Comparison of ENCODE assay signal across 7 mouse cellular contexts in the genomic region with DNA sequence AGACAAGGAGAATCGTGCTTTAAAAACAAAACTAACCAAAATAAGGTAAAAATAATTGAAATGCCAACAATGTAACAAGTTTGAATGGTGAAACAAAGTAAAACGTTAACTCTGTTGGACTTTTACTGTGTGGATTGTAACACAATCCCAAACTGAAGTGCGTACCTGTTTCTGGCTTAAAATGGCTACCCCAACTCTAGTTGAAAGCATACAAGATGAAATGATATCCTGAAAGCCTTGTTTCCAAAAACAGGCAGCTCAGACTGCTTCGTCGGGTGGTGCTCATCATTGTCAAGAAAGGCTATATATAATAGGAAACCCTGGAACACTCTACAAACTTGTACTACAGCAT. TPM values are rescaled to one million over a fixed set of nuclear protein-coding genes. Genes with fewer than 3 reads are reported as not detected.
DNase-seq lines count a peak whose midpoint lies in the region; ATAC-seq and TF ChIP-seq lines count a peak whose summit lies in the region.
"Not testable (repeated sequence)": the region's sequence is repeated elsewhere in the genome, so short reads cannot be mapped to it uniquely, and the experiment has no call there.

No protein-coding gene starts in this region.

- 0% methylated on average over 2 of the region's 5 CpGs for WGBS in embryonic facial prominence, embryonic 11.5 days
- 0% methylated on average over 2 of the region's 5 CpGs for WGBS in forebrain, embryonic 14.5 days
- 2% methylated on average over 2 of the region's 5 CpGs for WGBS in heart, postnatal 0 days
- whole genome bisulfite sequencing in intestine, postnatal 0 days: 0% methylated on average over 2 of the region's 5 CpGs
- WGBS in liver, adult 2 months: 0% methylated on average over 2 of the region's 5 CpGs
- WGBS in neural tube, embryonic 13.5 days: 0% methylated on average over 2 of the region's 5 CpGs

- TF ChIP-seq EP300 in heart, postnatal 0 days (IDR thresholded peaks at IDR 0.05; ENCODE audit: low read depth): not testable (repeated sequence)

- H3K9ac ChIP-seq in embryonic facial prominence, embryonic 11.5 days (replicated peaks; ENCODE audit: low read length): peak overlapping the region; percentile 52
- peak overlapping the region; percentile 63; the same call in 1 of the 2 replicates for H3K9ac ChIP-seq in forebrain, embryonic 14.5 days (ENCODE audit: low read length)
- H3K9ac ChIP-seq in heart, postnatal 0 days (replicated peaks; ENCODE audit: low read depth, low read length): peak overlapping the region; percentile 59; the same call in 1 of the 2 replicates
- not testable (repeated sequence) for H3K9ac ChIP-seq in intestine, postnatal 0 days (ENCODE audit: low read depth, low read length)
- H3K9ac ChIP-seq in liver, adult 2 months (ENCODE audit: low read depth, low read length): peak overlapping the region; percentile 60
- H3K9ac ChIP-seq in neural tube, embryonic 13.5 days: peak overlapping the region; percentile 74

- H3K4me2 ChIP-seq in embryonic facial prominence, embryonic 11.5 days (ENCODE audit: low read depth, low read length): not testable (repeated sequence)
- H3K4me2 ChIP-seq in forebrain, embryonic 14.5 days (ENCODE audit: low read length): peak overlapping the region; percentile 68
- H3K4me2 ChIP-seq in heart, postnatal 0 days (ENCODE audit: low read depth, low read length): peak overlapping the region; percentile 74
- peak overlapping the region; percentile 61 for H3K4me2 ChIP-seq in intestine, postnatal 0 days (replicated peaks; ENCODE audit: low read depth)
- H3K4me2 ChIP-seq in neural tube, embryonic 13.5 days: peak overlapping the region; percentile 75

- TF ChIP-seq POLR2A in liver, adult 2 months (IDR thresholded peaks at IDR 0.05; ENCODE audit: extremely low read depth, insufficient read depth, low read length): not testable (repeated sequence)

- peak overlapping the region; percentile 30 for H3K4me3 ChIP-seq in embryonic facial prominence, embryonic 11.5 days (ENCODE audit: low read depth, low read length)
- peak overlapping the region; percentile 38 for H3K4me3 ChIP-seq in forebrain, embryonic 14.5 days (ENCODE audit: low read depth, low read length)
- H3K4me3 ChIP-seq in heart, postnatal 0 days (ENCODE audit: low read depth, low read length): peak overlapping the region; percentile 51
- H3K4me3 ChIP-seq in intestine, postnatal 0 days (ENCODE audit: low read depth, low read length): peak overlapping the region; percentile 31; the same call in 1 of the 2 replicates
- peak overlapping the region; percentile 59 for H3K4me3 ChIP-seq in liver, adult 2 months (ENCODE audit: insufficient read depth, low read depth, low read length)
- peak overlapping the region; percentile 45 for H3K4me3 ChIP-seq in neural tube, embryonic 13.5 days

- H3K9me3 ChIP-seq in embryonic facial prominence, embryonic 11.5 days (replicated peaks; ENCODE audit: control insufficient read depth, low read length); forebrain, embryonic 14.5 days (replicated peaks; ENCODE audit: control insufficient read depth, low read length); heart, postnatal 0 days (replicated peaks; ENCODE audit: control insufficient read depth, low read length); intestine, postnatal 0 days (ENCODE audit: control insufficient read depth); neural tube, embryonic 13.5 days: not testable (repeated sequence)

- ATAC-seq in embryonic facial prominence, embryonic 11.5 days (replicated peaks; ENCODE audit: insufficient number of reproducible peaks, low FRiP score, low TSS enrichment, low read depth); forebrain, embryonic 14.5 days; heart, postnatal 0 days (ENCODE audit: insufficient read depth, low read depth); intestine, postnatal 0 days; neural tube, embryonic 13.5 days (ENCODE audit: low read depth): not testable (repeated sequence)
- ATAC-seq in megakaryocyte, adult 5-6 weeks (ENCODE audit: poor library complexity, severe bottlenecking): peak; percentile 20; the same call in 1 of the 2 replicates

- not testable (repeated sequence) for TF ChIP-seq CTCF in heart, postnatal 0 days (IDR thresholded peaks at IDR 0.05; ENCODE audit: low read depth); intestine, postnatal 0 days (IDR thresholded peaks at IDR 0.05; ENCODE audit: low read depth); liver, adult 2 months (IDR thresholded peaks at IDR 0.05; ENCODE audit: low read depth, low read length)

- H3K79me2 ChIP-seq in liver, adult 2 months (ENCODE audit: control insufficient read depth, insufficient read depth, low read length): not testable (repeated sequence)

- peak overlapping the region; percentile 76 for H3K27ac ChIP-seq in embryonic facial prominence, embryonic 11.5 days (replicated peaks; ENCODE audit: low read depth, low read length)
- H3K27ac ChIP-seq in forebrain, embryonic 14.5 days (ENCODE audit: low read depth, low read length): peak overlapping the region; percentile 98; the same call in 1 of the 2 replicates
- peak overlapping the region; percentile 98 for H3K27ac ChIP-seq in heart, postnatal 0 days (ENCODE audit: low read depth)
- not testable (repeated sequence) for H3K27ac ChIP-seq in intestine, postnatal 0 days (ENCODE audit: low read depth, low read length); liver, adult 2 months (replicated peaks; ENCODE audit: insufficient read depth, low read depth, low read length)
- peak overlapping the region; percentile 98 for H3K27ac ChIP-seq in neural tube, embryonic 13.5 days (replicated peaks)

- H3K27me3 ChIP-seq in embryonic facial prominence, embryonic 11.5 days (ENCODE audit: control insufficient read depth, insufficient read depth, low read length); forebrain, embryonic 14.5 days (replicated peaks; ENCODE audit: control insufficient read depth, insufficient read depth, low read length); heart, postnatal 0 days (ENCODE audit: control insufficient read depth, insufficient read depth, low read length); intestine, postnatal 0 days (replicated peaks; ENCODE audit: control insufficient read depth, insufficient read depth, low read length); liver, adult 2 months (ENCODE audit: control insufficient read depth, insufficient read depth, low read length); neural tube, embryonic 13.5 days: not testable (repeated sequence)

- not testable (repeated sequence) for DNase-seq in embryonic facial prominence, embryonic 11.5 days (ENCODE audit: low spot score); forebrain, embryonic 14.5 days (ENCODE audit: low spot score); heart, postnatal 0 days (ENCODE audit: low spot score); liver, adult 2 months (ENCODE audit: extremely low read depth, low read depth, low spot score)

- not testable (repeated sequence) for H3K4me1 ChIP-seq in embryonic facial prominence, embryonic 11.5 days (ENCODE audit: control insufficient read depth, insufficient read depth, low read length); forebrain, embryonic 14.5 days (ENCODE audit: control insufficient read depth, insufficient read depth, low read length); heart, postnatal 0 days (ENCODE audit: control insufficient read depth, insufficient read depth); intestine, postnatal 0 days (replicated peaks; ENCODE audit: control insufficient read depth, insufficient read depth, low read length); liver, adult 2 months (ENCODE audit: control insufficient read depth, insufficient read depth, low read length); neural tube, embryonic 13.5 days (replicated peaks)

- not testable (repeated sequence) for H3K36me3 ChIP-seq in embryonic facial prominence, embryonic 11.5 days (replicated peaks; ENCODE audit: control insufficient read depth, insufficient read depth, low read depth, low read length); forebrain, embryonic 14.5 days (ENCODE audit: control insufficient read depth, insufficient read depth, low read length); heart, postnatal 0 days (replicated peaks; ENCODE audit: control insufficient read depth, insufficient read depth, low read length); intestine, postnatal 0 days (ENCODE audit: control insufficient read depth, insufficient read depth); liver, adult 2 months (ENCODE audit: control insufficient read depth, insufficient read depth, low read length); neural tube, embryonic 13.5 days

RNA-seq across cellular contexts. Expression of a gene that starts 0.7 kb away (rescaled TPM):
- polyA plus RNA-seq in embryonic facial prominence, embryonic 11.5 days (2014; fragmentation: Nextera tagmentation; extraction: Ambion mirVana): 9.0 and 12.1 TPM in 2 replicates
- polyA plus RNA-seq in forebrain, embryonic 14.5 days (2014; fragmentation: Nextera tagmentation; extraction: Ambion mirVana): 3.4 and 5.7 TPM in 2 replicates
- total RNA-seq in heart, postnatal 0 days (2014; rRNA removed; ENCODE audit: low replicate concordance): 625 and 977 TPM in 2 replicates
- 0.70 and 0.97 TPM in 2 replicates for polyA plus RNA-seq in heart, postnatal 0 days (2015; fragmentation: Nextera tagmentation; extraction: Ambion mirVana)
- polyA plus RNA-seq in intestine, postnatal 0 days (2015; fragmentation: Nextera tagmentation; extraction: Ambion mirVana): 2.2 and 2.4 TPM in 2 replicates
- total RNA-seq in liver, adult 2 months (2014; rRNA removed): 19.9 and 26.8 TPM in 2 replicates
- polyA plus RNA-seq in liver, adult 2 months (2012; rRNA removed): 2.1 and 2.6 TPM in 2 replicates
- 101 and 161 TPM in 2 replicates for total RNA-seq in megakaryocyte, adult 5-6 weeks (2015)
- 295 and 358 TPM in 2 replicates for total RNA-seq in megakaryocyte, adult 5-6 weeks (2017)
- polyA plus RNA-seq in neural tube, embryonic 13.5 days (2015; fragmentation: Nextera tagmentation; extraction: Ambion mirVana): 2.0 and 3.2 TPM in 2 replicates

RNA-seq across cellular contexts. Expression of a gene that starts 8.4 kb away (rescaled TPM):
- polyA plus RNA-seq in embryonic facial prominence, embryonic 11.5 days (2014; fragmentation: Nextera tagmentation; extraction: Ambion mirVana): 0.53 and 0.71 TPM in 2 replicates
- polyA plus RNA-seq in forebrain, embryonic 14.5 days (2014; fragmentation: Nextera tagmentation; extraction: Ambion mirVana): 0.36 and 0.52 TPM in 2 replicates
- 61.7 and 66.1 TPM in 2 replicates for total RNA-seq in heart, postnatal 0 days (2014; rRNA removed; ENCODE audit: low replicate concordance)
- 0.16 and 0.20 TPM in 2 replicates for polyA plus RNA-seq in heart, postnatal 0 days (2015; fragmentation: Nextera tagmentation; extraction: Ambion mirVana)
- polyA plus RNA-seq in intestine, postnatal 0 days (2015; fragmentation: Nextera tagmentation; extraction: Ambion mirVana): 0.13 and 0.21 TPM in 2 replicates
- total RNA-seq in liver, adult 2 months (2014; rRNA removed): 2.5 and 3.0 TPM in 2 replicates
- 0.02 and 0.12 TPM in 2 replicates for polyA plus RNA-seq in liver, adult 2 months (2012; rRNA removed)
- total RNA-seq in megakaryocyte, adult 5-6 weeks (2015): 16.7 and 17.0 TPM in 2 replicates
- 182 and 184 TPM in 2 replicates for total RNA-seq in megakaryocyte, adult 5-6 weeks (2017)
- polyA plus RNA-seq in neural tube, embryonic 13.5 days (2015; fragmentation: Nextera tagmentation; extraction: Ambion mirVana): 0.11 and 0.22 TPM in 2 replicates

RNA-seq across cellular contexts. Expression of a gene that starts 9.5 kb away (rescaled TPM):
- 78.4 and 99.4 TPM in 2 replicates for polyA plus RNA-seq in embryonic facial prominence, embryonic 11.5 days (2014; fragmentation: Nextera tagmentation; extraction: Ambion mirVana)
- 65.4 and 105 TPM in 2 replicates for polyA plus RNA-seq in forebrain, embryonic 14.5 days (2014; fragmentation: Nextera tagmentation; extraction: Ambion mirVana)
- 171 and 312 TPM in 2 replicates for total RNA-seq in heart, postnatal 0 days (2014; rRNA removed; ENCODE audit: low replicate concordance)
- 12.1 and 14.3 TPM in 2 replicates for polyA plus RNA-seq in heart, postnatal 0 days (2015; fragmentation: Nextera tagmentation; extraction: Ambion mirVana)
- polyA plus RNA-seq in intestine, postnatal 0 days (2015; fragmentation: Nextera tagmentation; extraction: Ambion mirVana): 17.7 and 24.0 TPM in 2 replicates
- 2.8 and 6.6 TPM in 2 replicates for total RNA-seq in liver, adult 2 months (2014; rRNA removed)
- polyA plus RNA-seq in liver, adult 2 months (2012; rRNA removed): 0.57 TPM in 2 replicates
- total RNA-seq in megakaryocyte, adult 5-6 weeks (2015): 8.8 and 9.0 TPM in 2 replicates
- 272 and 274 TPM in 2 replicates for total RNA-seq in megakaryocyte, adult 5-6 weeks (2017)
- polyA plus RNA-seq in neural tube, embryonic 13.5 days (2015; fragmentation: Nextera tagmentation; extraction: Ambion mirVana): 12.3 and 18.7 TPM in 2 replicates

RNA-seq across cellular contexts. Expression of a gene that starts 9.7 kb away (rescaled TPM):
- 8.4 and 8.6 TPM in 2 replicates for polyA plus RNA-seq in embryonic facial prominence, embryonic 11.5 days (2014; fragmentation: Nextera tagmentation; extraction: Ambion mirVana)
- 2.3 and 4.3 TPM in 2 replicates for polyA plus RNA-seq in forebrain, embryonic 14.5 days (2014; fragmentation: Nextera tagmentation; extraction: Ambion mirVana)
- 1,110 and 1,666 TPM in 2 replicates for total RNA-seq in heart, postnatal 0 days (2014; rRNA removed; ENCODE audit: low replicate concordance)
- 2.5 and 4.3 TPM in 2 replicates for polyA plus RNA-seq in heart, postnatal 0 days (2015; fragmentation: Nextera tagmentation; extraction: Ambion mirVana)
- 3.1 and 4.4 TPM in 2 replicates for polyA plus RNA-seq in intestine, postnatal 0 days (2015; fragmentation: Nextera tagmentation; extraction: Ambion mirVana)
- 37.2 and 44.6 TPM in 2 replicates for total RNA-seq in liver, adult 2 months (2014; rRNA removed)
- polyA plus RNA-seq in liver, adult 2 months (2012; rRNA removed): 4.0 and 4.4 TPM in 2 replicates
- total RNA-seq in megakaryocyte, adult 5-6 weeks (2015): 325 and 384 TPM in 2 replicates
- 1,715 and 1,721 TPM in 2 replicates for total RNA-seq in megakaryocyte, adult 5-6 weeks (2017)
- polyA plus RNA-seq in neural tube, embryonic 13.5 days (2015; fragmentation: Nextera tagmentation; extraction: Ambion mirVana): 2.2 and 3.5 TPM in 2 replicates

RNA-seq across cellular contexts. Expression of a gene that starts 10.1 kb away (rescaled TPM):
- polyA plus RNA-seq in embryonic facial prominence, embryonic 11.5 days (2014; fragmentation: Nextera tagmentation; extraction: Ambion mirVana): 1.3 TPM in 1 of 2 replicates, not detected in the other
- not detected in 2 replicates for polyA plus RNA-seq in forebrain, embryonic 14.5 days (2014; fragmentation: Nextera tagmentation; extraction: Ambion mirVana)
- 2,919 and 3,073 TPM in 2 replicates for total RNA-seq in heart, postnatal 0 days (2014; rRNA removed; ENCODE audit: low replicate concordance)
- polyA plus RNA-seq in heart, postnatal 0 days (2015; fragmentation: Nextera tagmentation; extraction: Ambion mirVana): 0.65 TPM in 1 of 2 replicates, not detected in the other
- polyA plus RNA-seq in intestine, postnatal 0 days (2015; fragmentation: Nextera tagmentation; extraction: Ambion mirVana): 0.46 TPM in 1 of 2 replicates, not detected in the other
- 77.8 and 101 TPM in 2 replicates for total RNA-seq in liver, adult 2 months (2014; rRNA removed)
- 0.97 TPM in 1 of 2 replicates, not detected in the other for polyA plus RNA-seq in liver, adult 2 months (2012; rRNA removed)
- total RNA-seq in megakaryocyte, adult 5-6 weeks (2015): 110 and 116 TPM in 2 replicates
- total RNA-seq in megakaryocyte, adult 5-6 weeks (2017): 2,488 and 3,291 TPM in 2 replicates
- not detected in 2 replicates for polyA plus RNA-seq in neural tube, embryonic 13.5 days (2015; fragmentation: Nextera tagmentation; extraction: Ambion mirVana)
